Mouse (Mus musculus): Measurements from ENCODE around the gene Tnfrsf13b. TPM values are rescaled to one million over a fixed set of nuclear protein-coding genes. Genes with fewer than 3 reads are reported as not detected.
"Not testable (repeated sequence)": the region's sequence is repeated elsewhere in the genome, so short reads cannot be mapped to it uniquely, and the experiment has no call there.

Gene Tnfrsf13b
- polyA plus RNA-seq, 1 experiment, result 3.3 TPM

DNA sequence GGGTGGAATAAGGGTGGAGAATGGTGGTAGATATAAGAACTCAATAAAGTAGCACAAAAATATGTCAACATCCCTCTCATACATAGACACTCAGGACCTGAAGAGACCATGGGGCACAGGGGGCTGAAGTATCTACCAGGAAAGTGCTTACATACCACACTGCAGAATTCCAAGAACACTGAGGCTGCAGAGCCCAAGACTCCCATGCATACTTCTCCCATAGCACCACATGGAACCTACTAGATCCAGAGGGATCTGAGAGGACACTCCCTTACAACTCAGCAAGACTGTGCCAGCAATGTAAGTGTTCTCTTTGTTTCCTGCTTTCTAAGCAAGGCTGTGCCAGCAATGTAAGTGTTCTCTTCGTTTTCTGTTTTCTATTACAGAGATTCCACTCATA is 57.3 kb downstream of the Tnfrsf13b start:
- Histone ChIP-seq H3K4me1 (ENCODE audit: control insufficient read depth, insufficient read depth, low read length) (no peaks in the 10 kb centered on the region), H3K4me3 (ENCODE audit: insufficient read depth, low read length) (no peak overlapping the region), H3K27ac (ENCODE audit: insufficient read depth, low read length) (no peak overlapping the region)
- no peak for TF ChIP-seq POLR2A (IDR thresholded peaks at IDR 0.05; ENCODE audit: extremely low read depth, insufficient read depth, low read length)
- no peak for TF ChIP-seq CTCF (IDR thresholded peaks at IDR 0.05; ENCODE audit: extremely low read depth, insufficient read depth, low read length)

GRCm38 (mm10) chr11:61190776-61191175 is 64.2 kb downstream of the Tnfrsf13b start:
- TF ChIP-seq CTCF (IDR thresholded peaks at IDR 0.05; ENCODE audit: extremely low read depth, insufficient read depth, low read length), result no peak
- no peak for TF ChIP-seq POLR2A (IDR thresholded peaks at IDR 0.05; ENCODE audit: extremely low read depth, insufficient read depth, low read length)
- Histone ChIP-seq H3K4me3 (ENCODE audit: insufficient read depth, low read length) (no peak overlapping the region), H3K4me1 (ENCODE audit: control insufficient read depth, insufficient read depth, low read length) (no peaks in the 10 kb centered on the region), H3K27ac (ENCODE audit: insufficient read depth, low read length) (no peak overlapping the region)

GRCm38 (mm10) chr11:61192123-61192522 is 65.6 kb downstream of the Tnfrsf13b start:
- H3K4me1 ChIP-seq (ENCODE audit: control insufficient read depth, insufficient read depth, low read length); H3K4me3 ChIP-seq (ENCODE audit: insufficient read depth, low read length); H3K27ac ChIP-seq (ENCODE audit: insufficient read depth, low read length): not testable (repeated sequence)

DNA sequence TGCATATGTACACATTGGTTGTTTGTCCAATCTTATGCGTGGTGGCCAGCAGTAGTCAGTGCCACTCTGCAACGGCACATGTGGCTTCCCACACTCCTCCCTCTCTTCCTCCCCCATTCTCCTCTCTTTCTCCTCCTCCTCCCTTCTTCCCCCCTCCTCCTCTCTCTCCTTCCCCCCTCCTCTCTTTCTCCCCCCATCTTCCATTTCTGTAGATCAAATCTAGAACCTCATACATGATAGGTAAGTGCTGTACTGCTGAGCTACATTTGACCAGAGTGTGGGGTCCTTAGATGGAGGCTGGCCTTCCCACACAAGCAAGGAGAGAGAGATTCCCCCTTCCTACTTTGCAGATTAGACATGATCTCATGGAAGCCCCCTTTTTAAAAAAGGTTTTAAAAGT is 66.2 kb downstream of the Tnfrsf13b start:
- Histone ChIP-seq H3K4me1 (ENCODE audit: control insufficient read depth, insufficient read depth, low read length) (no peaks in the 10 kb centered on the region), H3K4me3 (ENCODE audit: insufficient read depth, low read length) (no peak overlapping the region), H3K27ac (ENCODE audit: insufficient read depth, low read length) (no peak overlapping the region)
- TF ChIP-seq CTCF (IDR thresholded peaks at IDR 0.05; ENCODE audit: extremely low read depth, insufficient read depth, low read length), result no peak
- TF ChIP-seq POLR2A (IDR thresholded peaks at IDR 0.05; ENCODE audit: extremely low read depth, insufficient read depth, low read length), result no peak

GRCm38 (mm10) chr11:61193392-61193791 is 66.8 kb downstream of the Tnfrsf13b start:
- Histone ChIP-seq H3K4me3 (ENCODE audit: insufficient read depth, low read length) (no peak overlapping the region), H3K4me1 (ENCODE audit: control insufficient read depth, insufficient read depth, low read length) (no peaks in the 10 kb centered on the region), H3K27ac (ENCODE audit: insufficient read depth, low read length) (no peak overlapping the region)
- TF ChIP-seq CTCF (IDR thresholded peaks at IDR 0.05; ENCODE audit: extremely low read depth, insufficient read depth, low read length) (peak; percentile 99), POLR2A (IDR thresholded peaks at IDR 0.05; ENCODE audit: extremely low read depth, insufficient read depth, low read length) (no peak)

DNA sequence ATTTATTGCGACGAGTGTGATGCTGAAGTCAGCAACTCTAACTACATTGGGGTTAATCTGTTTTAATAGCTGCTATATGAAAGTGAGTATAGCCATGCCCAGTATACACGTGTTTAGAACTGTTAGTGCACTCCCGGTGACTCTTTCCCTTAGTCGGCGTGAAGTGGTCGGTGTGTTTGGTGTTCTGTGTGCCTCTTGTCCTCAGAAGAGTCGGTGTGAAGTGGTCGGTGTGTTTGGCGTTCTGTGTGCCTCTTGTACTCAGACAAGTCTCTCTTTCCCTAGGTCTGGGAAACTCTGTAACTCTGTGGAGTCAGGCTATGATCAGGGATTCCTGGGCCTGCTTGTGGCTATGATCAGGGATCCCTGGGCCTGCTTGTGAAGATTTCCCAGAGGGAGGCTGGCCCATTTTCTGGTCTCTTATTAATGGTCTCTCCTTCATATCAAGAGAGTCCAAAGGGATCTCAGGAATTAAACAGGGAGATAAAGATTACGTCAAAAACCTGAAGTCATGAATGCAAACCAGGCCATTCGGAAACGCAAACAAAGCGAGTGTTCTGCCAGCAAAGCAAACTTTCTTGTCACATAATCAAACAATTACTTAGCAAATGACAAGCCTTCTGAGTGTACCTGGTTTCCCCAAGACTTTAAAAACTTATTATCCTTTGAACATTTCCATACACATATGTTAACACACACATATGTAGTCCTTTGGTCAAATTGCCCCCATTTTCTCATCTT is 70.2 kb downstream of the Tnfrsf13b start:
- TF ChIP-seq POLR2A (IDR thresholded peaks at IDR 0.05; ENCODE audit: extremely low read depth, insufficient read depth, low read length), result no peak
- no peak for TF ChIP-seq CTCF (IDR thresholded peaks at IDR 0.05; ENCODE audit: extremely low read depth, insufficient read depth, low read length)
- no peak overlapping the region for H3K27ac ChIP-seq (ENCODE audit: insufficient read depth, low read length)
- no peak overlapping the region for H3K4me3 ChIP-seq (ENCODE audit: insufficient read depth, low read length)
- H3K4me1 ChIP-seq (ENCODE audit: control insufficient read depth, insufficient read depth, low read length), result no peaks in the 10 kb centered on the region

DNA sequence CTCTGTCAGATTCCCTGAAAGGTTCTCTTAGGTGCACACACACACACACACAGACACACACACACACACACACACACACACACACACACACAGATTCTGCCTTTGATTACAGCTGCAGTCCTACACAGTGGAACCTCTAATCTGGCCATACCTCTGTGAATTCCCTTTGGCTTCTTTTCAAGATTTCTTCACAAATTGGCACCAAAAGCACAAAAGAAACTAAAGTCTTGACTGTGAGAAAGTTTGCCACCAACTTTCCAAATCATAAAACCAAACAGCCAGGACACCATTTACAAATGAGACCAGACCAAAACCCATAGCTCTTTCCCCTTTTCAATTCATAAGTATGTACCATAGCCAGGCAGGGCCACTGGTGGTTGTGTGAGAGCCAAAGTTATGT is 71.4 kb downstream of the Tnfrsf13b start:
- no peak for TF ChIP-seq POLR2A (IDR thresholded peaks at IDR 0.05; ENCODE audit: extremely low read depth, insufficient read depth, low read length)
- TF ChIP-seq CTCF (IDR thresholded peaks at IDR 0.05; ENCODE audit: extremely low read depth, insufficient read depth, low read length), result no peak
- Histone ChIP-seq H3K27ac (ENCODE audit: insufficient read depth, low read length) (no peak overlapping the region), H3K4me1 (ENCODE audit: control insufficient read depth, insufficient read depth, low read length) (no peaks in the 10 kb centered on the region), H3K4me3 (ENCODE audit: insufficient read depth, low read length) (no peak overlapping the region)

Other genes with a start within 250 kb of the Tnfrsf13b start
- 46.0 and 46.6 TPM in 2 replicates for gene Tmem11, start 247.5 kb upstream of the Tnfrsf13b start, polyA plus RNA-seq (2012; rRNA removed)
- gene Natd1, start 212.0 kb upstream of the Tnfrsf13b start, polyA plus RNA-seq (2012; rRNA removed), result 11.3 and 12.4 TPM in 2 replicates
- 16.0 and 17.1 TPM in 2 replicates for gene Map2k3, start 194.7 kb upstream of the Tnfrsf13b start, polyA plus RNA-seq (2012; rRNA removed)
- 11.6 and 12.8 TPM in 2 replicates for gene Kcnj12, start 104.2 kb upstream of the Tnfrsf13b start, polyA plus RNA-seq (2012; rRNA removed)
- gene Usp22, start 48.3 kb downstream of the Tnfrsf13b start, polyA plus RNA-seq (2012; rRNA removed), result 152 and 154 TPM in 2 replicates
- gene Aldh3a1, start 80.8 kb downstream of the Tnfrsf13b start, polyA plus RNA-seq (2012; rRNA removed), result 1.7 and 2.3 TPM in 2 replicates
- gene Aldh3a2, start 140.7 kb downstream of the Tnfrsf13b start, polyA plus RNA-seq (2012; rRNA removed), result 47.5 and 47.7 TPM in 2 replicates
- gene Slc47a2, start 216.1 kb downstream of the Tnfrsf13b start, polyA plus RNA-seq (2012; rRNA removed), result 0.06 and 0.23 TPM in 2 replicates

Data from cortical plate, adult 2 months (tissue).